Mouse (Mus musculus): Measurements from ENCODE around the gene Gm43738. TPM values are rescaled to one million over a fixed set of nuclear protein-coding genes. Genes with fewer than 3 reads are reported as not detected.

The Gm43738 gene
- under 1 TPM in 1 of 2 experiments, not detected in 1; 0.23 TPM for polyA plus RNA-seq (2017; shearing (Covaris generic))

DNA sequence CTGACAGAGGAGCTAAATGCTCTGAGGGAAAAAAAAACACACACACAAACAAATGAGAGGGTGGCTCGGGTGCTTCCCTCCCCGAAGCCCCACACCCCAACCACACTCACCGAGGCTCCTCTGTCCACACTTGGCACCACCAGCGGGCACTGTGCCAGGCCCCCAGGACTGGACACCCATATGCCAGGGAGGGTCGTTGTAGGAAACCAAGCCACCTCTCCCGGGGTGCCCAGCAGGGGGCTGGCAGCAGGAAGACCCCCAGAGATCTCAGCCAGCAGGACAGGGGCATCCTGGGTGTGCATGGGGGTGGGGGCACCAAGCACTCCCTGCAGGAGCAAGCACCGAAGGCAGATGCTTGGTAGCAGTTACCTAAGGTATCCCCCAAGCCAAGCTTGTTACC is at the start of gene Gm43738:
Gm43738 (minus strand) TSS at position 289 of the 400 bp plus-strand sequence.

DNA sequence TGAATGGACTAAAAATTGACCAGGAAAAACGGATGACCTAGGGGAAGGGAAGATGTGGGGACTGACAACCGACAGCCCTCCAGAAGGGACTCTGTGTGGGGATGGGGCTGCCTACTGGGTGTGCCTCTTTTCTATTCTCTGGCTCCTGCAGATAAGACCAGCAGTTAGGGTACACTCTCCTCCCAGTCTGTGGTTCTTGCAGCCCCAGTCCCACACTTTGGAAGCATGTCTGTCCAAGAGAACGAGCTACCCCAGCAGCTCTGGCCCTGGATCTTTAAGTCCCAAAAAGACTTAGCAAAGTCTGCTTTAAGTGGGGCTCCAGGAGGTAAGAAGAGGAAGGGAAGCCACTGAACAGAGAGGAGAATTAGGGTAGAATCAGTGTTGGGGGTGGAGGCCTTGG is 35.1 kb upstream of the Gm43738 start, which contains the start of gene Pklr:
Pklr (plus strand) TSS at position 185 of the 400 bp plus-strand sequence.

DNA sequence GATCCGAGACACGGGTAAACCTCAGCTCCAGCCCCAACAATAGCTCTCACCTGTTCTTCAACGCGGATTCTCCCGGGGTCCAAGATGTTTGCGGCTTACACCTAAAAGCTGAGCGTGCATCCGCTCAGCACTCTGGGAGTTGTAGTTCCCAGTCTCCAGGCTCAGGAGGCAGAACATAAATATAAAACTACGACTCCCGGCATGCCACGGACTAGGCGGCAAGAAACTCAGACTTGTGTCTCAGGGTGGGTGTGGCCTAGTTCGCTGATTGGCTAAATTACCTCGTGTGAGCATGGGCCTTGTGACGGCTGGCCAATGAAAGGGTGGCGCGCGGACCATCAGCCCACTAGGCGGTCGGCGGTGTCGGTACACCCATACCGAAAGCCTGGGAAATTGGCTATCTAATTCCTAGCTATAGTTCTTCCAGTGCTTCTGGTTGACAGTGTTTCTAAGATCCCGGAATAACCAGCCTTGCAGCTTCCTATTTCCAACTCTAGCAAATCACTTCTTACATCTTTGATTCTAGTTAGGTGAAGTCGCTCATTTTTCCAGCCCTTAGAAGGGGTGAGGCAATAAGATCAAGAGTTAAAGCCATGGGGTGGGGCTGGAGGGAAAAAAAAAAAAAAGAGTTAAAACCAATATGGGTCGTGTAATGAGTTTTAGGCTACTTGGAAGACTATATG is 1.1 kb upstream of the Gm43738 start, which contains the start of gene Fdps:
Fdps (minus strand) TSS at position 148 of the 683 bp plus-strand sequence.

DNA sequence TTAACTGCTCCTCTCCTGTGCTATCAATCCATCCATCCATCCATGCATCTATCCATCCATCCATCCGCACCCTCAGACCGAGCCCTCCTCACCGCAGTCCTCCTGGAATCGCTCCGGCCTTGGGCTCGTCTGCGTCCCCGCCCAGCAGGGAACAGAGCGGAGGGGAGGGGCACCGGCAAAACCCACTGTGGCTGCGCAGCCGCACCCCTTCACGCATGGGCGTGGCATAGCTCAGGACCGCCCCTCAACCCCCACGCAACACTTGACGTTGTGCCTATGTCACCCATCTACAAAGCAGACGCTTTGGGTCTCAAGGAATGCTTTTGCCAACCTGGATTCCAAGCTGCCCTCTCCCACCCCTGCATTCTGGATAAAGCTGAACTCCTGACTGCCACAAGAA is 7.7 kb downstream of the Gm43738 start, which contains the start of gene Rusc1:
Rusc1 (minus strand) TSS at position 137 of the 400 bp plus-strand sequence.

Other genes with a start within 250 kb of the Gm43738 start
- 10 to 100 TPM; 27.2 to 32.3 TPM for gene Msto1, start 187.1 kb downstream of the Gm43738 start, polyA plus RNA-seq (2017; shearing (Covaris generic))
- gene Ash1l, start 150.5 kb downstream of the Gm43738 start, polyA plus RNA-seq (2017; shearing (Covaris generic)): 10 to 100 TPM; 32.6 to 35.9 TPM
- gene Dap3, start 149.9 kb downstream of the Gm43738 start, polyA plus RNA-seq (2017; shearing (Covaris generic)): 100 to 1,000 TPM; 155 to 171 TPM
- gene Rusc1, start 7.8 kb downstream of the Gm43738 start, polyA plus RNA-seq (2017; shearing (Covaris generic)): 10 to 100 TPM; 41.8 to 47.3 TPM
- gene Fdps, start 860 bp upstream of the Gm43738 start, polyA plus RNA-seq (2017; shearing (Covaris generic)): 100 to 1,000 TPM in 1 of 2 experiments, 10 to 100 TPM in 1; 59.8 to 110 TPM
- 1 to 10 TPM in 1 of 2 experiments, not detected in 1; 1.8 TPM for gene Pklr, start 35.0 kb upstream of the Gm43738 start, polyA plus RNA-seq (2017; shearing (Covaris generic))
- gene Hcn3, start 59.1 kb upstream of the Gm43738 start, polyA plus RNA-seq (2017; shearing (Covaris generic)): 1 to 10 TPM in 1 of 2 experiments, under 1 TPM in 1; 0.76 to 2.1 TPM
- gene Clk2, start 63.7 kb upstream of the Gm43738 start, polyA plus RNA-seq (2017; shearing (Covaris generic)): 100 to 1,000 TPM; 115 to 129 TPM
- gene Scamp3, start 76.4 kb upstream of the Gm43738 start, polyA plus RNA-seq (2017; shearing (Covaris generic)): 100 to 1,000 TPM; 257 to 293 TPM
- gene Fam189b, start 82.0 kb upstream of the Gm43738 start, polyA plus RNA-seq (2017; shearing (Covaris generic)): 100 to 1,000 TPM; 204 to 228 TPM
- gene Gba, start 101.8 kb upstream of the Gm43738 start, polyA plus RNA-seq (2017; shearing (Covaris generic)): 100 to 1,000 TPM; 120 to 135 TPM
- gene Thbs3, start 114.1 kb upstream of the Gm43738 start, polyA plus RNA-seq (2017; shearing (Covaris generic)): 1 to 10 TPM in 1 of 2 experiments, under 1 TPM in 1; 0.88 to 1.6 TPM
- gene Mtx1, start 126.0 kb upstream of the Gm43738 start, polyA plus RNA-seq (2017; shearing (Covaris generic)): 100 to 1,000 TPM; 121 to 126 TPM
- 1 to 10 TPM in 1 of 2 experiments, not detected in 1; 1.2 TPM for gene Muc1, start 128.0 kb upstream of the Gm43738 start, polyA plus RNA-seq (2017; shearing (Covaris generic))
- 100 to 1,000 TPM; 235 to 244 TPM for gene Krtcap2, start 144.9 kb upstream of the Gm43738 start, polyA plus RNA-seq (2017; shearing (Covaris generic))
- gene Trim46, start 145.2 kb upstream of the Gm43738 start, polyA plus RNA-seq (2017; shearing (Covaris generic)): 1 to 10 TPM; 3.0 to 3.5 TPM
- 10 to 100 TPM; 84.5 to 92.4 TPM for gene Dpm3, start 158.3 kb upstream of the Gm43738 start, polyA plus RNA-seq (2017; shearing (Covaris generic))
- 100 to 1,000 TPM; 239 to 241 TPM for gene Slc50a1, start 169.5 kb upstream of the Gm43738 start, polyA plus RNA-seq (2017; shearing (Covaris generic))
- not detected for gene Efna1, start 180.0 kb upstream of the Gm43738 start, polyA plus RNA-seq (2017; shearing (Covaris generic))
- gene Efna3, start 221.9 kb upstream of the Gm43738 start, polyA plus RNA-seq (2017; shearing (Covaris generic)): under 1 TPM in 1 of 2 experiments, not detected in 1; 0.49 TPM
- under 1 TPM; 0.42 to 0.82 TPM for gene Efna4, start 236.9 kb upstream of the Gm43738 start, polyA plus RNA-seq (2017; shearing (Covaris generic))
- 10 to 100 TPM; 24.1 to 31.4 TPM for gene Adam15, start 248.9 kb upstream of the Gm43738 start, polyA plus RNA-seq (2017; shearing (Covaris generic))